Mouse (Mus musculus) gastrocnemius, postnatal 36 days (tissue): ENCODE results near the gene Cbfa2t3. TPM values are rescaled to one million over a fixed set of nuclear protein-coding genes. Genes with fewer than 3 reads are reported as not detected.

Experiments
- DNase-seq, 2 experiments: peaks; one replicate each; pipeline ENCODE4 v3.0.0; 2022
- intact Hi-C: fragments of 180-260 bp; cut with DNase I; formaldehyde crosslinking; loops from one replicate; pipeline ENCODE4 v1.15.1; 2025
- long read RNA-seq, 2 experiments: library from polyadenylated mRNA; stranded (forward); transcript quantifications; one replicate each; pipeline ENCODE4 v2.0.0; 2021
- total RNA-seq, 2 experiments: library from RNA; stranded (reverse); gene quantifications; 2 replicates each; pipeline ENCODE4 v1.2.3; 2021

The Cbfa2t3 gene
- 10 to 100 TPM; 17.0 to 18.7 TPM for total RNA-seq
- long read RNA-seq, experiment 1, partial matches to known transcripts = 5 of 20 reads
- long read RNA-seq, experiment 1, other reads (novel, unspliced or antisense) = 14 of 20 reads
- long read RNA-seq, experiment 2, partial matches to known transcripts = 15 of 29 reads
- long read RNA-seq, experiment 2, other reads (novel, unspliced or antisense) = 11 of 29 reads

DNA sequence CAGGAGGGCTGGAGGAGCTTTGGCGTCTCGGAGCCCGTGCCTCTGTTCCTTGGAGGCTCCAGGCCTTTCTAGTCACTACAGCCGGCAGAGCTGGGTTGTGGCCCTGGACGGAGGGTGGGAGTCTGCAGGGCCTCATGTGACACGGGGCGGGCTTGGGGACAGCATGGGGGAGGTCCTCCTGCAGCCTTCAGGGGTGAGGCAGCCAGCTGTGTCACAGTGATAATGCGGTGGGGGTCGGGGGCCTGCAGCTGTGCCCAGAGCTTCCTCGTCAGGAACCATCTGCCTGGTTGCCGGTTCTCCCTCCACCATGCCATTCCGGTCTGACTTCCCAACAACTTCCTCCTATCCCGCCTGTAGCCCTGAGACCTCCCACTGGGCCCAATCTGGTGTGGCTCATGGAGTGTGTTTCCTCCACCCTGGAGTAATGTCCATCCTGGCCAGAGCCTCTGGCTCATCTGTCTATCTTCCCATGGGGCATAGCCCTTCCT, at the start of gene Cbfa2t3:
Gene Cbfa2t3, minus strand, starts transcription at position 105 of the 488 bp plus-strand sequence.
- peak in 1 of 2 experiments; percentile 13 for DNase-seq
- intact Hi-C loops = no loop called here

DNA sequence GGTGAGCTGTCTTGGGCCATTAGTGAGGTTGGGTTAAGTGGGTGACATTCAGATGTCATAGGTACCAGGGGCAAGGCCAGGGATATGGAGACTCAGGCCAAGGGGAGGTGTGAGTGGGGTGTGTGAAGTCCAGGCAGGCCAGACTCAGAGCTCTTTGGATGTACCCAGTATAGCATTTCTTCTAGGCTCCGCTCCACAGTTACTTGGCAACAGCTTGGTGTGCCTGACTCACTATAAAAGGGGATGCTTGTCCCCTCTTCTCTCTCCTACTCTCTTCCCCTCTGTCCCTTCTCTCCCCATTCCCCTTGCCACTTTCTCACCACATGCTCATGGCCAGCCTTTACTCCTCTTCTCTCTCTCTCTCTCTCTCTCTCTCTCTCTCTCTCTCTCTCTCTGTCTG, 48.9 kb upstream of the Cbfa2t3 start:
- intact Hi-C loops = no loop called here
- DNase-seq = no peak

DNA sequence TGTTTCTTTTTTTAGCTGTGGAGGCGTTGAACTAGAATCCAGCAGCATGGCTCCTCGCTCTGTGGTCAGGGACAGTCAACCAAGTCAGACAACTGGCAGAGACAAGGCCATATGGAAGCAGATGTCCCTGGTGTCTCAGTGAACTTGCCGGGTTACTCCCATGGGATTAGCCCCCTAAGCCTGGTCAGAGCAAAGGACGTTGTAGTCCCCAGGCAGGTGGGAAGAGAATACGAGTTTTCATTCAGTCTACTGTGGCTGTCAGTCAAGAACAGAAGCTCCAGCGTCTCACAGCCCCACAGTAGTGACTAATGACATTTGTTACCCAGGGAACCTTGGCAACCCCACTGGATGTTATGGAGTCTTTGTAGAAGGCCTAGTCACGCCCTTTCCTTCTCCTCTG, 47.5 kb upstream of the Cbfa2t3 start:
- DNase-seq = no peak
- intact Hi-C loops = no loop called here

DNA sequence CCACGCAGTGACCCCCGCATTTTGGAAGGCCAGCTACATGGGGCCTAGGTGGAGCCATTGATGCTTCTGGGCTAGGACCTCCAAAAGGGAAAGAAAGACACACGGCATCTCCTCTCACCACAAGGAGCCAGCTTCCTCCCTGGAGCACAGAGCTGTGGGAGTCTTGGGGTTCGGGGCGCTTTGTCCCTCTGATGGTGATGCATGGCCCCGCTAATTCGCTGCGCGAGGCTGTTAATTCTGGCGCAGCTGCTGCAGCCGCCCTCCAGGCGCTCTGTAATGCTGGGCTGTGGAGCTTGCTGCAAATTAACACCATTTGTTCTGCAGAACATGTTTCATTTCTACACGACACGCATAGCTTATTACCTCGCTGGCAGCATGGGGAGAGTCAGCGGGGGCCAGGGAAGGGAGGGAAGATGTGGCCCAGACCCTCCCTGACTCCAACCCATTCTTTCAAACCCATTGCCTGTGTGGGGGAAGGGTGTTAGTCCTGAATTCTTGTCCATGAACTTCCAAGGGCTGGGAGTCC, 46.9 kb upstream of the Cbfa2t3 start:
- intact Hi-C loops = no loop called here
- no peak for DNase-seq

DNA sequence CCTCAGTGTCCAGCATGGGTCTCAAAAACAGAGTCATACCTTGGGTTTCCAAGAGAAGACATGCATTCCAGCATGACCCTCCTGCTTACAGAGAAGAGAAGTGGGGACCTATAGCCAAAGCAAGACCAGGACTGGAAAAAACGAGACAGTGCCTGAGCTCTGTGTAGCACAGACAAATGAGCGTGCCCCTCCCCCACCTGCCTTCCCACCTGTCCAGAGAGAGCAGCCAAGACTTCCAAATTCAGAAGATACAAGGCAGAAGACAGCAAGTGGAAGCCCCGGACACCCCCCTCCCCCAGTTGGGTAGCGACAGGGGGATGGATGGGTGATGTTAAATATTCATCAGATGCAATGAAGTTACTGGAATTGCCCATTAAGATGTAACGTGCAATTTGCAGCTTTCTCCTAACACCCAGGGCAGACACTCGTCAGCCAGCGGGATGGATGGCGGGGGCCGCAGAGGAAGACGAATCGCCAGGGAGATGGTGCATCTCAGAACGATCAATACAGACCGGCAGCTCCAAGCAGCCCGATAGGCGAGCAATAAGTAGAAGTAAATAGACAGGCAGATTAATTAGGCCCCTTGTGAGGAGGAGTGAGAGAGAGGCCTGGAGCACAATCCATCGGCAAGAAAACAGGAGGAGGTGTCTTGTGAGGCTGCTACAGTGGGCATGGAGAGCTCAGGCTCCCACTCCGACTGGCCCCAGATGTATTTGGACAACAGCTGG, 46.3 kb upstream of the Cbfa2t3 start:
- DNase-seq = no peak
- intact Hi-C loops = no loop called here

DNA sequence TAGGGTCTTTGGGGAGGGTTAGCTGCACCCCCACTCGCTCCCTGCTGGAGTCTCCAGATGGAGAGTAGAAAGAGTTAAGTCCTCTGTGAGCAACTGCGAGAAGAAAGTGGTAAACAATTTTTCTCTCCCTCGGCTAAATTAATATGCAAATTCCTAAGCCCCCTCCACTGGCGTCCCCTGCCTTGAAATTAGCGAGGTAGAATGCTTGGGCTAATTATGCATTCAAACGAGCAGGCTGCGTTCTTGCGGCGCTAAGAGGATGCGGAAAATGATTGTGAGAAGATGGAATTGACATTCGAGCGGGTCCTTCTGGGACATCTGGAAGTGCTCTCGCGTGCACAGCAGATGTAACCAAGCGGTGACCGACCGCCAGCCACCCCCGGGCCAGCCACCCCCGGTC, 43.6 kb upstream of the Cbfa2t3 start:
- intact Hi-C loops = no loop called here

DNA sequence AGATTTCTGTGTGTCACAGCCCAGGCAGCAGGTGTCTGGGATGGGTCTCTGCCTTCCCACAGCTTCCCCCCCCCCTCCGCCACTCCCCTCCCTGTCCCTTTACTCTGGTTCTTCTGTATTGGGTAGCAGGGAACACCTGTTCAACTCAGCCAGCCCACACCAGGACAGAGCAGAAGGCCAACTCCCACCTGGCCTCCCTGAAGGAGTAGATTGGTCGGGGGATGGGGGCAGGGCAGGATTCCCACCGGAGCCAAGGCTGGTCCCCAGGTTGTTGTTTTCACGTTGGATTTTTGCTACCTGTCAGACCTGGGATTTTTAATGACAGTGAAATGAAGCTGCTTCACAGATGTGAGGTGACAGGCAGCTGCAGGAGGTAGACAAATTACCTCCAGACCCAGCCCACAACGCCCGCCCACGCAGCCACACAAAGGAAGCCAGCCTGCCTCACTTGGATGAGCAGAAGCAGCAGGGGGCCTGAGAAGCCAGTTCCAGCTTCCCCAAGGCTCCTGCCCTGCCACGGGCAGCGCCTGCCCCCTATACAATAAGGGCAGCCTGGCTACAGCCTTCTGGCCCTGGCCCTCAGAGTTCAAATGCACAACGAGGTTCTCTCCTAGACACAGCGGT, 40.3 kb upstream of the Cbfa2t3 start:
- intact Hi-C loops = no loop called here
- DNase-seq = no peak

More for the DNA sequence above, 43.6 kb upstream of the Cbfa2t3 start:
- no peak for DNase-seq

DNA sequence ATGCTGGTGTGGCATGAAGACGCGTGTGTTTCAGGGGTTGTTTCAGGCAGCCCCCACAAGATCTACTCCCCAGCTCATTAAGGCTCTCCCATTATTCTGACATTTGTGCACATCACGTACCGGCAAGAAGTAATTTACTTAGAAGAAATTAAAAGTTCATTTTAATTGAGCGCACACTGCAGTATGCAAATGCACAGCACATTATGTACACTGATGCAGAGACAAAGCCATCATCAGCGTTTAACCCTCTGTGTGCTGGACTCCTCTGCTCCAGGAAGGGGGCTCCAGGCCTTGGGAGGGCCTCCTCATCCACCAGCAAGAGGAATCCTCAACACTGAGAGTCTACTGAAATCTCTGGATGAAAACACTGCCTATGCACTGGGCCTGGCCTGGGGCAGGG, 39.0 kb upstream of the Cbfa2t3 start:
- no peak for DNase-seq
- intact Hi-C loops = no loop called here

DNA sequence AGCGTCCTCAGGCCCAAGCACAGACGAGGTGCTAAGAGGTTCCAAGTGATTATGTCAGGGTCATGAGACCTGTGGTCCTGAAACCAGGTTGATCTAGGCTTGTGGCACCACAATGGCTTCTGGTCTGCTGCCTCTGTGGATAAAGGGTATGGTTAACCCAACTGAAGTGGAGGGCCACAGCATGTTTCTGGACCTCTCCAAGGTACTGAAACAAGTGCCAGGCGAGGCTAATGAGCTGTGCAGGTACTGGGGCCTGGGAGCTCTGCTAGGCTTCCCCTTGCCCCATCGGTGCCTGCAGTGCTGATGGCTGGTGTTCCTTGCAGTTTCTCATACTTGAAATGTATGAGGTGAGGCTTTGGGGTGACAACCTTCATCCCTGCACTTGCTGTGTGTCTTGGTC, 38.2 kb upstream of the Cbfa2t3 start:
- no peak for DNase-seq
- intact Hi-C loops = no loop called here

DNA sequence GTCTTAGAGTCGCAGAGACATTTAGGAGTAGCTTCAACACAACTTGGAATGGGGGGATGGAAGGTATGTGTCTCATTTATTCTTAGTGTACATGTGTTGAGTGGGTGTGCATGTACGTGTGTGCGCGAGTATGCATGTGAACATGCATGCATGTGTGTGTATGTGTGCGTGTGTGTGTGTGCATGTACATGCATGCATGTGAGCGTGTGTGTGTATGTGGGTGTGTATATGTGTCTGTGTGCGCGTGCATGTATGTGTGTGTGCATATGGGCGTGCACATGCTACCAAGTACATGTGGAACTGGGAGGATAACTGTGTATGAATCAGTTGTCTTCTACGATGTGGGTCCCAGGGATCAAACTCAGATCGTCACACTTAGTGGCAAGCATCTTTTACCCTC, 37.7 kb upstream of the Cbfa2t3 start:
- intact Hi-C loops = no loop called here
- no peak for DNase-seq

DNA sequence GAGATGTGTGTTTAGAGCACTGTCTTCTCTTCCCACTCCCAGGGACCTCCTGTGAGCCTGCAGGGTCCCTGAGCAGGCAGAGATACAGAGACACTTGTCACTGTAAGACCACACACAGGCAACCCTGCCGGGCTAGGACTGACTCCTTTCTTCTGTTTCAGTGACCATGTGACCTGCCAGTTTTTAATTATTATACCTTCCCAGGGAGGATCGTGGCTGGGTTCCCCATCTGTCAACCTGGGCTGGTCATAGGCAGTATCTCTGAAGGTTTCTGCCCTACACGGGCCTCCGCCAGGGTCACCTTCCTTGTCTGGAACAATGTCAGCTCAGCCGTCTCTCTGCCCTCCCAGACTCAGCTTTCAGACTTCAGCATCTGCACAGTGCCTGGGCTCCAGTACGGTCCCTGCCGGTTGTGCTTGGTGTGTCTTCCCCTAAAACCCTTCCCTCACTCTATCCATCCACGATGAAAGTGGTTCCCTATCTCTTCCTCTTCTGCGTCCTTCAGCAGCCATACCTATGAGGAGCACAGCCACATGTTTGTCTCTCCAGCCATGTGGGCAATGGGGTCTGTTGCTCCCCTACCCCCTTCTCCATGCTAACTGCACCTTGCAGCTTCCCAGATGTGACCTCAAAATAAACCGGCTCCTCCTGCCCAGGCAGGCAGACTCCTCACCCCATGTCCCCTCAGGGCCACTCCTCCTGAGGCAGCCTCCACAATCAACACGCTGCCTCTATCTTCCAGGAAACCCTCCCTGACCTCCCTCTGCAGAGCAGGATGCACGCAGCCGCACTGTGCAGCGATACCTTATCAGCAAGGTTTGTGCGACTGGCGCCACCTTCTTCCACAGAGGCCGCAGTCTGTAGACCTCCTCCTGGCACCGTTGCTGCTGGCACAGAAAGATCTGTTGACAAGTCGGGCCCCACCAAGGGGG, 36.9 kb upstream of the Cbfa2t3 start:
- intact Hi-C loops = no loop called here
- DNase-seq = no peak

DNA sequence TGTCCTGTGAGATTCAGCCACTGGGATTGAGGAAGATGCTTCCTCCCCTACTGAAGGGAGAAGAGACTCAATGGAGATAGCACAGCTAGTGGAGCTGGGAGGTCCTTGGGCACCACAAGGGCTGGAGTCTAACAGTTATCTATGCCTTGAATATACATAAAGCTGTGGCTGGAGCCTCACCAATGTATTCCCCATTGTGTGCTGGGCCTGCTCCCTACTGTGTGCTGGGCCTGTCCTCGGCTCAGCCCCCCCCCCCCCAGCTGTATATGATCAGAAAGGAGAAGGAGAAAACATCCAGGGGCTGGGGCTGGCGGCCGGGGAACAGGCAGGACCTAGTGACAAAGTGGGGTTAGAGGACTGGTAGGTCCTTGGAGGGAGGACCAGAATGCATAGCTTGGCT, 36.2 kb upstream of the Cbfa2t3 start:
- no peak for DNase-seq
- intact Hi-C loops = no loop called here

DNA sequence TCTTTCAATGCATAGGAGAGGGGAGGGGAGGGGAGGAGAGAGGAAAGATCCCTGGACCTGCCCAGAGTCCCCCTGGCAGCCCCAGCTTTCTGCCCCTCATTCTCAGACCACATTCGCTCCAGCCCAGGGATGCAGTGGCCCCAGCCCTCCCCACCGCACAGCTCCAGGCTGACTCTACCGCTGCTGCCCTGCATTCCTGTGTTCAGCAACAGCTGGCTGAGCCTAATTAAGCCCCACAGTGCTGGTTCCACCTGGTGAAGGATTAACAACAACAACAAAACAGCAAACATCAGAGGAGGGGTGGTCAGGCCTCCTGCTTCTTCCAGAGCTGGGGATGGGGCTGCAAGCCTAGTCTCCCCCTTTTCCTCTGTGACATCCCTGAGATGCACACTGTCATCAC, 29.7 kb upstream of the Cbfa2t3 start:
- DNase-seq = no peak
- intact Hi-C loops = loop anchor here (1.0 kb wide), 1 partner anchor 77 kb away; no protein-coding TSS in a partner anchor

DNA sequence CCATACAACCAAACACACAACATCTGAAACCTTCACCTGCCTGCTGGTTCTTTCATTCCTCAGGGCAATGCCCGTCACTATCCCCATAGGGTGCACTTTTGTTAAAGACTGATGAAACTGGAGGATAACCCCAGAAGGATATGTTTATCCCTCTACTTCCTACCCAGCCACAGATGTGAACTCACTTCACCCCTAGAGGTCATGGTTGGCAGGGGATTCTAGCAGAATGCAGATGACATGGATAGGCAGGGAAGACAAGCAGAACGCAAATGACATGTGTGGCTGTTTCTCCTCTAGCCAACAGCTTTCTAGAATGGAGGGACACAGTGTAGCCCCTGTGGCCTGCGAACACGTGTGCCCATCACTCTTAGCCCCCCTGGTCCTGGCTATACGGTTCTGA, 28.5 kb upstream of the Cbfa2t3 start:
- DNase-seq = no peak
- intact Hi-C loops = no loop called here

DNA sequence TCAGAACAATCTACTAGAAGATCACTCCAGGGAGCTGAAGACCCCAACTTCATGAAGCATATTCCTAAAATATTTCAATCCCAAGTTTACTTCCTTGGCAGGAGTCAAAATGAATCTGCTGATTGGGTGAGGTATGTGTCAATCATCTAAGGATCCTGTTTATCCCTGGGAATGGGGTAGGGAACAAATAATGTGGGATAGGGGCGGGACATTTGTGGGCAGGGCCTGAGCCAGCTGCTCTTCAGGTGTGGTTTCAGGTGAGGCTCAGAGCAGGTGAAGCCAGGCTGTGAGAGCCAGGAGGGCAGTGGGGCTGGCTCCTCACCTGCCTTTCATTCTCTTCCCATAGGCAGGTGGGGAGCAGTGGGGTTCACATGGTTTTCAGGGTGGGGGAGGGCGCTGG, 27.9 kb upstream of the Cbfa2t3 start:
- DNase-seq = no peak
- intact Hi-C loops = no loop called here

DNA sequence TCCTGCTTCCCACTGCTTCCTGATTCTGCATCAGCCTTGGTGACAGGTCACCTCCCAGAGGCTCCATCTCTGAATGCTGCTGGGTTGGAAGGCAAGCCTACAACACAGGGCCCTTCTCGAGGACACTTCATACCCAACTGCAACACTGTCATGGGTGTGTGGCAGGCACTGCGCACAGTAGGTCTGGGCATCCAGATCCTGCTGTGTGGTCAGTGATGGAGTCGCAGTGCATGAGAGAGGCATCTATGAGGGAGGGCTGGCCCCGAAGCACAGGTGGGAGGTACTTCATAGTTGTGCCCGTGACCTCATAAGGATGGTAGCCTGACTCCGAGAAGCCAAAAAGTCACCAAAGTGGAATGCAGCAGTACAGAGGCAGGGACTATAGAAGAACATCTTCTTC, 26.3 kb upstream of the Cbfa2t3 start:
- intact Hi-C loops = no loop called here
- no peak for DNase-seq

DNA sequence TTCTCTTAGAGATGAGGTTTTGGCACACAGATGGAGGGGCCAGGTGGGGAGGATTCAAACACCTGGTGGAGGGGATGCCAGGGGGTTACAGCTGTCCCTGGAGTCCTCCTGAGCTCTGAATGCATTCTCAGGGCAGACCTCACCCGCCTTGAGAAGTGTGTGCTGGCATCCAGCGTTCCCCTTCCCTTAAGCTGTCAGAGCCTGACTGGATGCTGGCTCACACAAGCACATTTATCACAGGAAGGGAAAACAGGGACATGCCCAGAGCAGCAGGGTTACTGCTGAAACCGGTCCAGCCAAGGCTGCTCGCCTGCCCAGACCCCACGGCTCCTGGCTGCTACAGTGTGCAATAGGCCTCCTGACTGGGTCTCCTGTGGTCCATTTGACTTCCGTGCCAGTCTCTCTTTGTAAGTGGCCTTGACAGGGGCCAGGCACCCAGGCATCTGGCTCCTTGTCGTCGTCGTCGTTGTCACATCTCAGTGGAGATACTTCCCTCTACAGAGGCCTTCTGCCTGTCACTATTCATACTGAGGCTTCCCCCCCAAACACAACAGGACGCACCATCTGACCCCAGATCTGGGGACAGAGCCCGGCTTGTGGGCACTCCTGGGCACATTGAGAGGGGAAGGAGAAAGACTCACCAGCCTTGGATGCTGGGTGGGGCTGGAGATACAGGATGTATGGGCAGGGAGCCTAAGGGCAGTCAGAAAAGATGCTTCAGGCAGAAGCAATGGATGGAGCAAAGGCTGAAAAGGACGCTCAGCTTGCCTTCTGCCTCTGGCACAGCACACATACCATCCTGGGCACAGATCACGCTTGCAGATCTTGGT, 22.1 kb upstream of the Cbfa2t3 start:
- DNase-seq = no peak

DNA sequence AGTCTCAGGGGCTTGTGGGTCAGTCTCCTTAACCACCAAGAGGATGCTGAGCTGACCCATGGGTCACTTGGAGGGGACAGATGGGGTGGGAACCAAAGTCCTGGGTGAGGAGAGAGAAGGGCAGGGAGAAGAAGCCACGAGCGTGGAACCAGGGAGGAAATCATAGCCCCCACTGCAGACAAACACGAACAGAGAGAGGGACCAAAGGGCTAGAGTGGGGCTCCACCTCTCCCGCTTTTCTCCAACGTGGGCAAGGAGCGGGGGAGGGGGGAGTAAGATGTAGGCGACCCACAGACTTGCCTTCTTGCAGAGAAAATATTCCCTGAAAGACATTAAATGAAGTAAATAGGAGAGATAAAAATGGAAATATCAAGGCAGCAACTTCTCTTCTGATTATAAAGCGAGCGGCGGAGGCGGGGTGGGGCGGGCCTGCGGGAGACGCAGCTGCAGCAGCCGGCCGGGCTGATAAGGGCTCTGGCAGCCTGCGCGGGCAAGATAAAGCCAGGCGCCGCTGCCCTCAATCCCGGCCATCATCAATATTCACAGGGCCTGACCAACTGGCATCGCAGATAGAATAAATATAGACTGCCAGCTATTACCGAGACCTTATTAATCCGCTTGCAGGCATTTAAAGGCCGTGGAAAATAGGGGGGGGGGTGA, 21.3 kb upstream of the Cbfa2t3 start:
- intact Hi-C loops = no loop called here
- no peak for DNase-seq

More for the DNA sequence above, 22.1 kb upstream of the Cbfa2t3 start:
- intact Hi-C loops = no loop called here

DNA sequence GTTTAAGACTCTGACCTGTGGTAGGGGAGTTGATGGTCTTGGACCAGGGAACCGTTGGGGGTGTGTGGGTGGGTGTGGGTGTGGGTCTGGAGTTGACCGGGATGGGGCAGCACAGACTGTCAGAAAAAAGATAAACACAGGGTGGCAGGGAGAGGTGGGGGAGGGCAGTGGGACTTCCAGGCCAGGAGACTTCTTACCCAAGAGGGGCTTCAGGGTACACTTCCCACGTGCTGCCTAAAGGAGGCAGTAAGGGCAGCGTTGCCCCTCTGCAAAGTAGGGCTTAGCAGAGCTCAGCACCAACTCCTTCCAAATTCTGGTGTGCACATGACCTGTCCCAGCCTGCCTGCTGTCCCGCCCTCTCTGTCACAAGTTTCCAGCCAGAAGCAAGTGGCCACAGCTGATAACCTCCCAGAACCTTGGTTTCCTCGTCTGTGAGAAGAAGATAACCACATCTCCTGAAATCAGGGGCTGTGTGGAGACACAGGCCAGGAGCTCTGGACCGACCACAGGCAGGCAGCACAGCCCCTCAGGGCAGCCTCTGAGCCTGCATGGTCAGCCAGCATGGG, 20.7 kb upstream of the Cbfa2t3 start:
- intact Hi-C loops = no loop called here
- DNase-seq = no peak
